Mouse (Mus musculus): ENCODE measurements around the gene Zfp68.

Zfp68 gene

DNA sequence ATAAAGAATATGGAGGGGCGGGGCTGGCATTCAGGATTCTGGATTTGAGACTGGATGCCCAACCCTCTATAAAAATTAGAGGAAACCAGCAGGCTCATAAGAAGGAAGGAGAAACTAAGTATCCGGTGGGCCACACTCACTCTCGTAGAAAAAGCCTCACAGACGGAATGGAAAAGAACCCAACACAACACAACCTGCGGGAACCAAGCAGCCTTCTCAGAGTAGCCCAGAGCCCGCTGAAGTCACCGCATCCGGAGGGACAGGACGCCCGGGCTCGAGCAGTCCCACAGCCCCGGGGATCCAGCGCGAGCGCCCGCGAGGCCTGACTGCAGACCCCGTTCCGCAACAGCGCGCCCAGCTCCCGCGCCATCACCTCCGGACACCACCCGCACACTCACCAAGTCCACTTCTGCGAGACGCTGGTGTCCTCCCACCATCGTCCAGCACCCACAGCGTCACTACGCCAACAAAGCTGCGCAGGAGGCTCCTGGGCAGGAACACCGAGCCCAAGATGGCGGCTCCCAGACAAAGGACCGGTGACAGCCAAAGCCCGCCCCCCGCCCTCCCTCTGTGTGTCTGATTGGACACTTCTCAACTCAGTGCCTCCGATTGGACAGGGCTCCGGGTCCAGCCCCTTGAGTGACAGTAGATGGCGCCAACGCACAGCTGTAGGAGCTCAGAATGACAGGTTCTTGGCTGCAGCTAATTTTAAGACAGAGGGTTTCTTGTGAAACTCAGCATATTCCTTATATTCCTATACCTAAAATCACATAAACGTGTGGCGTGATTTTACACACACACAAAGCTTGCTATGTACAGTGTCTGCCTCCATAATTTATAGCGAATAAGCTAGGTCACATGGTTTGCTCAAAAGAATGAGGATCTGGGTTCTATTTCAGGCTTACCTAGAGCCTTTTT lies at the start of gene Zfp68:
Zfp68 (minus strand) TSS at position 551 of the 918 bp plus-strand sequence.
- Histone ChIP-seq H3K27me3 (ENCODE audit: insufficient read depth, low read length) (no peaks in the 10 kb centered on the region), H3K4me1 (replicated peaks; ENCODE audit: low read depth, low read length) (peaks cover 28% of the 10 kb centered on the region), H3K36me3 (ENCODE audit: insufficient read depth, low read length) (peaks cover 24% of the 10 kb centered on the region), H3K9me3 (ENCODE audit: low read length) (no peaks in the 10 kb centered on the region), H3K4me3 (replicated peaks; ENCODE audit: low read length) (peak within 1 kb of the TSS; percentile 98)
- TF ChIP-seq POU5F1 (IDR thresholded peaks at IDR 0.05; ENCODE audit: borderline replicate concordance, low read length) (no peak), NANOG (IDR thresholded peaks at IDR 0.05; ENCODE audit: borderline replicate concordance, low read length) (no peak), CTCF (conservative IDR thresholded peaks at IDR 0.05; ENCODE audit: low read length) (no peak)

DNA sequence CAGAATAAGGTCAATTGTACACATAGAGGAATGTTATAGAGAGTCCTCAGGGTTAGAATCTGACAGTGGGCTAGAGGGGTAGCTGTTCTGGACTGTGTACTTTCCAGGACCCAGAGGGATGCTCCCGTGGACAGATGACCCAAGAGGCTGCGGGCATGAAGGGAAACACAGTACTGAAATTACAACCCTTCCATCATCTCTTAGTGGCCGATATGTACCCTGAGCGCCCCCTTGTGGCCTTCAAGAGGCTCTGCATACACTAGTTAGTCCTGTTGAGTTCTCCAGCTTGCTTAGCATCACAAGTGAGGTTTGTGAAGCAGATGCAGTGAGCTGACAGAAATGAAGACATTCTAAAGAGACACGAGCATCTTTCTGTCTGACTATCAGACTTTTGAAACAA lies 39.4 kb upstream of the Zfp68 start:
- H3K27me3 ChIP-seq (ENCODE audit: insufficient read depth, low read length): no peaks in the 10 kb centered on the region
- H3K4me3 ChIP-seq (replicated peaks; ENCODE audit: low read length): no peak overlapping the region
- TF ChIP-seq POU5F1 (IDR thresholded peaks at IDR 0.05; ENCODE audit: borderline replicate concordance, low read length) (no peak), CTCF (conservative IDR thresholded peaks at IDR 0.05; ENCODE audit: low read length) (peak; percentile 40)
- H3K4me1 ChIP-seq (replicated peaks; ENCODE audit: low read depth, low read length): no peaks in the 10 kb centered on the region
- no peaks in the 10 kb centered on the region for H3K36me3 ChIP-seq (ENCODE audit: insufficient read depth, low read length)
- no peaks in the 10 kb centered on the region for H3K9me3 ChIP-seq (ENCODE audit: low read length)

DNA sequence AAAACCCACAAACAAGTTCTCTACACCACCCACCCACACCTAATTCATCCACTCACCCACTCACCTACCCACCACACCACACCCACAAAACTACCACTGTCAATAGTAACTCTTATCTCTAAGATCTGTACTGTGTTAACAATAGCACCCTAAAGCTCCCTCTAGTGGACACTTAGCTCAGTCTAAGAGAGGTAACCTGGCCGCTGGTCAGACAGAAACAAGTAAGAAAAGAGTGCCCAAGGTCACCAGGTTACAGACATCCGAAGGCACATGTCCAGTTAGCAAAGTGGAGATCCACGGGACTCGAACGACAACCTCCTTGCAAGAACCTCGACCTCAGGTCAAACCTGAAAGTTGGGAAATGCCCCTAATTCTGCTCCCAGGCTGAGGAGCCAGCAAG lies 38.3 kb upstream of the Zfp68 start:
- H3K36me3 ChIP-seq (ENCODE audit: insufficient read depth, low read length): no peaks in the 10 kb centered on the region
- TF ChIP-seq CTCF (conservative IDR thresholded peaks at IDR 0.05; ENCODE audit: low read length) (peak; percentile 18; the same call in 1 of the 2 replicates), NANOG (IDR thresholded peaks at IDR 0.05; ENCODE audit: borderline replicate concordance, low read length) (no peak)
- no peaks in the 10 kb centered on the region for H3K27me3 ChIP-seq (ENCODE audit: insufficient read depth, low read length)

DNA sequence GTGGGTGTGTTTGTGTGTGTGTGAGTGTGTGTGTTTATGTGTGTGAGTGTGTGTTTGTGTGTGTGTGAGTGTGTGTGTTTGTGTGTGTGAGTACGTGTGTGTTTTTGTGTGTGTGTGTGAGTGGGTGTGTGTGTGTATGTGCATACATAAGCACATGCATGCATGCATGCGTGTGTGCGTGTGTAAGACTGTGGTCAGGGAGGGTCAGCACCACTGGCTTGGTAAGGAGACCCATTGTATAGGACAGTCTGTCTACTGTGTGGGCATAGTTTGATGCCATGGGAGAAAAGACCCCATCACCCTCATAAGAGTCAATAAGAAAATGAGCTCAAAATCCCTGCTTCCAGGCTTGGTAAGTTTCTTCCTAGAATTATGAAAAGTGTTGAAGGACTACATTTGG lies 37.8 kb upstream of the Zfp68 start:
- H3K27me3 ChIP-seq (ENCODE audit: insufficient read depth, low read length): no peaks in the 10 kb centered on the region

More for the DNA sequence above, 38.3 kb upstream of the Zfp68 start:
- Histone ChIP-seq H3K9me3 (ENCODE audit: low read length) (no peaks in the 10 kb centered on the region), H3K4me1 (replicated peaks; ENCODE audit: low read depth, low read length) (no peaks in the 10 kb centered on the region), H3K4me3 (replicated peaks; ENCODE audit: low read length) (no peak overlapping the region)

DNA sequence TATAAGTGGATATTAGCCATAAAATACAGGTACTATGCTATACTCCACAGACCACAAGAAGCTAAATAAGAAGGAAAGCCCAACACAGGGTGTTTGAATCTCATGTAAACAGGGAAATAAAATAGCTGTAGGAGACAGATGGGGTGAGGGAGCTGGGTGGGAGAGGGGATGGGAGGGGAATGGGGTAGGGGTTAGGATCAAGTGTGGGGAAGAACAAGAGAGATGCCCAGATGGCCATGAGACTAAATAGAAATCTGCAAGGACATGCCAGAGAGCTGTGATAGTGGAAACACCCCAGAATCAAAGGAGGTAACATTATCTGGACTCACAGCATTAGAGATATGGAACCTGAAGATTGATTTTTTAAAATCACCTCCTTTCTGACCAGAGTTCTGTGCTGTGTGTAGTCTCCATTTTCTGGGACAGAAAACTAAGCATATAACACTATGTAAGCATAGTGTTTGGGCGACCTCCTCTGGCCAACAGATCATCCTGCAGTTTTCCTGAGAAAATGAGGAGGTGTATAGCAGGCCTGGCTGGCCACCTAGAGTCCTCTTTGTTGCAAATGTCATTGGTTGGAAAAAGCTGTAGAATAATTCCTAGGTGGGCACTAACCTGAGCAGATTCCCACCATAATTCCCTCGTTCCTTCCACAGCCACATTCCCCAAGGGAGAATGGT lies 37.1 kb upstream of the Zfp68 start:
- Histone ChIP-seq H3K4me3 (replicated peaks; ENCODE audit: low read length) (no peak overlapping the region), H3K36me3 (ENCODE audit: insufficient read depth, low read length) (no peaks in the 10 kb centered on the region), H3K27me3 (ENCODE audit: insufficient read depth, low read length) (no peaks in the 10 kb centered on the region)

More for the DNA sequence above, 37.8 kb upstream of the Zfp68 start:
- H3K36me3 ChIP-seq (ENCODE audit: insufficient read depth, low read length): no peaks in the 10 kb centered on the region
- H3K4me3 ChIP-seq (replicated peaks; ENCODE audit: low read length): no peak overlapping the region
- no peaks in the 10 kb centered on the region for H3K9me3 ChIP-seq (ENCODE audit: low read length)
- TF ChIP-seq CTCF (conservative IDR thresholded peaks at IDR 0.05; ENCODE audit: low read length) (no peak), NANOG (IDR thresholded peaks at IDR 0.05; ENCODE audit: borderline replicate concordance, low read length) (no peak), POU5F1 (IDR thresholded peaks at IDR 0.05; ENCODE audit: borderline replicate concordance, low read length) (no peak)
- no peaks in the 10 kb centered on the region for H3K4me1 ChIP-seq (replicated peaks; ENCODE audit: low read depth, low read length)

DNA sequence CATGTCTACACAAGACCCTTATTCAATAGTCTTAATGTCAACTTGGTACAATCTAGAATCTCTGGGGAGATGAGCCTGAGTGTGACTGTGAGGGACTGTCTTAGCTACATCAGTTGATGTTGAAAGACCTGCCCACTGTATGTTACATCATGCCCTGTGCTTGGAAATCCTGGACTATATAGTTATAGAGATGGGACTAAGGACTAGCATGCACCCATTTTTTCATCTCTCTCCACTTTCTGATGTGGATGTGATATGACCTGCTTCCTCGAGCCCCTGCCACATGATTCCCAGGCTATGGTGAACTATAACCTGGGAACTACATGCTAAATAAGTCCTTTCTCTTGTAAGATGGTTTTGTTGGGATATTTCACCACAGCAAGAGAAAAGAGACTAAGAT lies 33.4 kb upstream of the Zfp68 start:
- no peaks in the 10 kb centered on the region for H3K27me3 ChIP-seq (ENCODE audit: insufficient read depth, low read length)
- H3K4me1 ChIP-seq (replicated peaks; ENCODE audit: low read depth, low read length): no peaks in the 10 kb centered on the region
- no peak for TF ChIP-seq CTCF (conservative IDR thresholded peaks at IDR 0.05; ENCODE audit: low read length)
- TF ChIP-seq POU5F1 (IDR thresholded peaks at IDR 0.05; ENCODE audit: borderline replicate concordance, low read length): no peak
- TF ChIP-seq NANOG (IDR thresholded peaks at IDR 0.05; ENCODE audit: borderline replicate concordance, low read length): no peak
- H3K4me3 ChIP-seq (replicated peaks; ENCODE audit: low read length): no peak overlapping the region
- H3K36me3 ChIP-seq (ENCODE audit: insufficient read depth, low read length): peaks cover under 1% of the 10 kb centered on the region; the same call in 1 of the 2 replicates
- no peaks in the 10 kb centered on the region for H3K9me3 ChIP-seq (ENCODE audit: low read length)

More for the DNA sequence above, 37.1 kb upstream of the Zfp68 start:
- TF ChIP-seq CTCF (conservative IDR thresholded peaks at IDR 0.05; ENCODE audit: low read length) (peak; percentile 36), NANOG (IDR thresholded peaks at IDR 0.05; ENCODE audit: borderline replicate concordance, low read length) (no peak)
- no peaks in the 10 kb centered on the region for H3K4me1 ChIP-seq (replicated peaks; ENCODE audit: low read depth, low read length)
- H3K9me3 ChIP-seq (ENCODE audit: low read length): no peaks in the 10 kb centered on the region

DNA sequence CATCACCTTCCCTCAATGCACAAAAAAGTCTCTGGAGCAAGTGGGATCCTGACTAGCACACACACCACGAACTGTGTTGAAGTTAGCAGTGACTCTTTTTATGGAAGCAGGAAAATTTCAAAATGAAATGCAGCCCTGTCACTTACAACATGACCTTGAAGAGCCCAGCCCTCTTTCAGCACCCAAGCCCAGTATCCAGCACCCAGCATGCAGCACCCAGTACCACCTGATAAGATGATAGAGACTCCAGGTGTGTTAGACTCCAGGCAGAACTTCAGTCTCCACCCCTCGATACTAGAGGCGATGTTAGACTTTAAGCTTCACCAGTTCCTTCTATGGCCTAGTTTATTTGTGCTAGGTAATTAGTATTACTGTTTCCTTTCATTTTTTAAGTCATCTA lies 22.2 kb upstream of the Zfp68 start:
- Histone ChIP-seq H3K36me3 (ENCODE audit: insufficient read depth, low read length) (peaks cover 2% of the 10 kb centered on the region), H3K27me3 (ENCODE audit: insufficient read depth, low read length) (no peaks in the 10 kb centered on the region), H3K4me1 (replicated peaks; ENCODE audit: low read depth, low read length) (no peaks in the 10 kb centered on the region), H3K9me3 (ENCODE audit: low read length) (no peaks in the 10 kb centered on the region), H3K4me3 (replicated peaks; ENCODE audit: low read length) (no peak overlapping the region)
- TF ChIP-seq NANOG (IDR thresholded peaks at IDR 0.05; ENCODE audit: borderline replicate concordance, low read length): no peak
- no peak for TF ChIP-seq POU5F1 (IDR thresholded peaks at IDR 0.05; ENCODE audit: borderline replicate concordance, low read length)
- no peak for TF ChIP-seq CTCF (conservative IDR thresholded peaks at IDR 0.05; ENCODE audit: low read length)

DNA sequence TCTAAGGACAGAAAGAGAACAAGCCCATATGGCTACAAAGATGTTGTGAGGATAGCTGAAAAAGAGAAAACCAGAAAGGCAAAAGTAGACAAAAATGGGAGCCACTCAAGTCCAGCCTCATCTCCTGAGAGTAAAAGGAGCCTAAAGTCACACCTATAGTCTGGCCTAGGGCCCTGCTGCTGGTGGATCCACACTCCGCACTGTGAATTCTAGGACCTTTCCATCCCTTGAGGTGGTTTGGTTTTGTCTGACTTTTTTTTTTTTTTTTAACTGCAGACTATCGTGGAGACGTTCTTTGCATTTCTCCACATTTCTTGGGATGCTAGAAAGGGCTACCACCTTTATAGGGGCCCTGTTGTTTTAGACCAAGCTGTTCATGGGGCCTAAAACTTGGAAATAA lies 21.5 kb upstream of the Zfp68 start:
- Histone ChIP-seq H3K4me3 (replicated peaks; ENCODE audit: low read length) (no peak overlapping the region), H3K9me3 (ENCODE audit: low read length) (no peaks in the 10 kb centered on the region), H3K36me3 (ENCODE audit: insufficient read depth, low read length) (no peaks in the 10 kb centered on the region), H3K27me3 (ENCODE audit: insufficient read depth, low read length) (no peaks in the 10 kb centered on the region), H3K4me1 (replicated peaks; ENCODE audit: low read depth, low read length) (no peaks in the 10 kb centered on the region)
- TF ChIP-seq CTCF (conservative IDR thresholded peaks at IDR 0.05; ENCODE audit: low read length): no peak
- no peak for TF ChIP-seq POU5F1 (IDR thresholded peaks at IDR 0.05; ENCODE audit: borderline replicate concordance, low read length)
- no peak for TF ChIP-seq NANOG (IDR thresholded peaks at IDR 0.05; ENCODE audit: borderline replicate concordance, low read length)

Measured in E14TG2a.4 (cell line).